ENCODE assay signal across 7 mouse cellular contexts in the genomic region with DNA sequence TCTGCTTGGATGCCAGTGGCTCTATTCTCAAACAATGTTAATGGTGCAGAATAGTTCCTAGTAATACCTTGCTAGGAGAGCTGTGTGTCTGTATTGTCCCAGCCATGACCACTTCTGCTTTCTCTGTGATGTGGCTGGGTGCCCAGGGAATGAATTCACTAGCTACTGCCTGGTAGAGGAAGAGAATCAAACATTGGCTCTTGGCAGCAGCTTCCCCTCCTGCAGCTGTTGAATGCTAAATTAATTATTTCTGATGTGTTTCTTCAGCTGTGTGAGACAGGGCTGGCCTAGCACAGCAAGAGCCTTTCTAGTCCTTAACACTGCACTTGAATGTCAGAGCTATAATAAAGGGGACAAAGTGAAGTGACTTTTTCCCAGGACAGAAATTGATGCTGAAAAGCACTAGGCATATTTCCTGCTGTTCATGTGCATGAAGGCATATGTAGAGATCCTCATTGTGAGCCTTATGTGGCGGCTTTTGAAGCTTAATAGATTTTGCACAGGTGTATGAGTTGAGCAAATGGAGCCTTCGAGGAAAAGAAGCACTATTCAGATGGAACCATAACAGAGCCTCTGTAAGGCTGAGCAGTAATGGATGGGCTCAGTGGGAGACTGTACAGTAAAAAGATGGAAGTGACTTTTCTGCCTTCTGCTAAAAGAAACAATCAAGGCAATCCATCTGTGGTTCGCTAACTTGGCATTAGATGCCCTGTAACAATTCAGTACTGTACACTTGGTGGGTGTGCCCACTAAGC. TPM values are rescaled to one million over a fixed set of nuclear protein-coding genes. Genes with fewer than 3 reads are reported as not detected.
DNase-seq lines count a peak whose midpoint lies in the region; ATAC-seq lines count a peak whose summit lies in the region.

No protein-coding gene starts in this region.

- intact Hi-C loops in heart, postnatal 10 days (cut with DNase I) = no loop called here
- intact Hi-C loops in left cerebral cortex, postnatal 4 days (cut with DNase I) = no loop called here

- peaks cover 13% of the 10 kb centered on the region; the same call in 1 of the 2 replicates for H3K4me1 ChIP-seq in embryonic facial prominence, embryonic 14.5 days (ENCODE audit: control insufficient read depth, insufficient read depth, low read length)

- H3K9me3 ChIP-seq in embryonic facial prominence, embryonic 14.5 days (ENCODE audit: control insufficient read depth, low read length) = no peaks in the 10 kb centered on the region

- H3K27ac ChIP-seq in embryonic facial prominence, embryonic 14.5 days (replicated peaks; ENCODE audit: low read depth, low read length) = no peak overlapping the region

- no peak overlapping the region for H3K4me2 ChIP-seq in embryonic facial prominence, embryonic 14.5 days (ENCODE audit: low read depth, low read length)

- H3K36me3 ChIP-seq in embryonic facial prominence, embryonic 14.5 days (ENCODE audit: control insufficient read depth, insufficient read depth, low read length) = no peaks in the 10 kb centered on the region

- peak; percentile 68; the same call in 1 of the 2 replicates for ATAC-seq in embryonic facial prominence, embryonic 14.5 days (ENCODE audit: low read depth)

- 73% methylated on average over 3 of the region's 3 CpGs for WGBS in embryonic facial prominence, embryonic 14.5 days

- peak; percentile 3 for DNase-seq in lung, postnatal 14 days
- DNase-seq in lung, postnatal 25 days (ENCODE audit: low spot score) = no peak
- DNase-seq in embryonic facial prominence, embryonic 14.5 days (ENCODE audit: low spot score) = peak; percentile 61
- DNase-seq in heart, postnatal 10 days = peak; percentile 48 to 65
- DNase-seq in left cerebral cortex, postnatal 4 days = peak; percentile 92
- DNase-seq in urinary bladder, postnatal 25 days (ENCODE audit: low spot score) = no peak
- no peak for DNase-seq in adrenal gland, adult (ENCODE audit: inconsistent age in 2 of 2, low spot score in 1 of 2)

- no peak overlapping the region for H3K9ac ChIP-seq in embryonic facial prominence, embryonic 14.5 days (ENCODE audit: low read depth, low read length)

- no peak overlapping the region for H3K4me3 ChIP-seq in embryonic facial prominence, embryonic 14.5 days (ENCODE audit: low read depth, low read length)

- H3K27me3 ChIP-seq in embryonic facial prominence, embryonic 14.5 days (replicated peaks; ENCODE audit: control insufficient read depth, insufficient read depth, low read length) = no peaks in the 10 kb centered on the region

RNA-seq across cellular contexts. Expression of gene Xrcc4, which starts 46.9 kb away (rescaled TPM):
- polyA plus RNA-seq in embryonic facial prominence, embryonic 14.5 days (2014; fragmentation: Nextera tagmentation; extraction: Ambion mirVana) = 10.6 and 11.8 TPM in 2 replicates
- total RNA-seq in heart, postnatal 10 days (2021) = 10 to 100 TPM; 11.4 to 13.1 TPM
- 10 to 100 TPM; 12.4 to 17.7 TPM for total RNA-seq in left cerebral cortex, postnatal 4 days (2021)

RNA-seq across cellular contexts. Expression of gene Tmem167, which starts 47.4 kb away (rescaled TPM):
- 88.8 and 90.8 TPM in 2 replicates for polyA plus RNA-seq in embryonic facial prominence, embryonic 14.5 days (2014; fragmentation: Nextera tagmentation; extraction: Ambion mirVana)
- total RNA-seq in heart, postnatal 10 days (2021) = 10 to 100 TPM; 12.9 to 14.2 TPM
- 10 to 100 TPM; 34.8 to 38.9 TPM for total RNA-seq in left cerebral cortex, postnatal 4 days (2021)

Comparison
In these comparisons a context has a peak if more than half of its experiments do, and no peak if none do; other contexts are left out.
1. DNase-seq: peak in lung, postnatal 14 days (single experiment), embryonic facial prominence, embryonic 14.5 days (single experiment), heart, postnatal 10 days (2 of 2) and left cerebral cortex, postnatal 4 days (single experiment); none in lung, postnatal 25 days (single experiment), urinary bladder, postnatal 25 days (single experiment) and adrenal gland, adult (0 of 2).